Mouse (Mus musculus): ENCODE results near the gene Zfp28. TPM values are rescaled to one million over a fixed set of nuclear protein-coding genes. Genes with fewer than 3 reads are reported as not detected.

Zfp28 gene
- polyA plus RNA-seq, 1 experiment from 2014 or later, result 9.6 TPM

GRCm38 (mm10) chr7:6438388-6438787 lies 55.3 kb downstream of the Zfp28 start, which contains the start of gene Olfr1344:
Olfr1344 (plus strand) TSS chr7:6438688.
- Histone ChIP-seq H3K9ac (no peak within 1 kb of the TSS), H3K27ac (ENCODE audit: low read depth) (no peak within 1 kb of the TSS)

GRCm38 (mm10) chr7:6441173-6441572 lies 58.1 kb downstream of the Zfp28 start:
- Histone ChIP-seq H3K4me1 (ENCODE audit: insufficient read depth) (no peaks in the 10 kb centered on the region), H3K27me3 (ENCODE audit: insufficient read depth, low read length) (no peaks in the 10 kb centered on the region), H3K4me3 (ENCODE audit: low read depth, low read length) (no peak overlapping the region), H3K27ac (ENCODE audit: low read depth) (no peak overlapping the region), H3K9me3 (ENCODE audit: low read depth, low read length) (no peaks in the 10 kb centered on the region), H3K9ac (no peak overlapping the region), H3K4me2 (no peak overlapping the region), H3K36me3 (ENCODE audit: insufficient read depth) (no peaks in the 10 kb centered on the region)
- TF ChIP-seq CTCF (IDR thresholded peaks at IDR 0.05; ENCODE audit: low read depth), result no peak
- no peak for DNase-seq
- no peak for ATAC-seq (ENCODE audit: insufficient read depth)
- WGBS, result 60% methylated on average over 2 of the region's 2 CpGs

More at GRCm38 (mm10) chr7:6438388-6438787, 55.3 kb downstream of the Zfp28 start, which contains the start of gene Olfr1344:
- Histone ChIP-seq H3K27me3 (ENCODE audit: insufficient read depth, low read length) (no peaks in the 10 kb centered on the region), H3K4me3 (ENCODE audit: low read depth, low read length) (no peak within 1 kb of the TSS), H3K9me3 (ENCODE audit: low read depth, low read length) (no peaks in the 10 kb centered on the region), H3K4me1 (ENCODE audit: insufficient read depth) (no peaks in the 10 kb centered on the region), H3K36me3 (ENCODE audit: insufficient read depth) (no peaks in the 10 kb centered on the region), H3K4me2 (no peak within 1 kb of the TSS)
- ATAC-seq (ENCODE audit: insufficient read depth) (no peak), DNase-seq (no peak)
- 73% methylated on average over 3 of the region's 3 CpGs for WGBS
- TF ChIP-seq CTCF (IDR thresholded peaks at IDR 0.05; ENCODE audit: low read depth), result no peak

Other genes with a start within 250 kb of the Zfp28 start
- 12.7 and 14.9 TPM in 2 replicates for gene Zfp787, start 227.3 kb upstream of the Zfp28 start, polyA plus RNA-seq (2014; fragmentation: Nextera tagmentation; extraction: Ambion mirVana)
- gene Zfp444, start 211.1 kb upstream of the Zfp28 start, polyA plus RNA-seq (2014; fragmentation: Nextera tagmentation; extraction: Ambion mirVana), result 57.3 TPM in 2 replicates
- not detected in 2 replicates for gene Galp, start 186.2 kb upstream of the Zfp28 start, polyA plus RNA-seq (2014; fragmentation: Nextera tagmentation; extraction: Ambion mirVana)
- not detected in 2 replicates for gene Zscan5b, start 161.0 kb upstream of the Zfp28 start, polyA plus RNA-seq (2014; fragmentation: Nextera tagmentation; extraction: Ambion mirVana)
- gene Epp13, start 130.6 kb upstream of the Zfp28 start, polyA plus RNA-seq (2014; fragmentation: Nextera tagmentation; extraction: Ambion mirVana), result not detected in 2 replicates
- 5.8 and 6.0 TPM in 2 replicates for gene Zfp667, start 96.7 kb upstream of the Zfp28 start, polyA plus RNA-seq (2014; fragmentation: Nextera tagmentation; extraction: Ambion mirVana)
- 5.3 and 6.6 TPM in 2 replicates for gene Zfp583, start 52.0 kb upstream of the Zfp28 start, polyA plus RNA-seq (2014; fragmentation: Nextera tagmentation; extraction: Ambion mirVana)
- gene Gm3854, start 39.5 kb upstream of the Zfp28 start, polyA plus RNA-seq (2014; fragmentation: Nextera tagmentation; extraction: Ambion mirVana), result 1.2 and 1.6 TPM in 2 replicates
- 2.1 and 2.7 TPM in 2 replicates for gene Zfp78, start 20.0 kb upstream of the Zfp28 start, polyA plus RNA-seq (2014; fragmentation: Nextera tagmentation; extraction: Ambion mirVana)
- 0.22 and 0.61 TPM in 2 replicates for gene Smim17, start 15.4 kb downstream of the Zfp28 start, polyA plus RNA-seq (2014; fragmentation: Nextera tagmentation; extraction: Ambion mirVana)
- gene Gm20715, start 27.0 kb downstream of the Zfp28 start, polyA plus RNA-seq (2014; fragmentation: Nextera tagmentation; extraction: Ambion mirVana), result not detected in 2 replicates
- gene Olfr1344, start 55.4 kb downstream of the Zfp28 start, polyA plus RNA-seq (2014; fragmentation: Nextera tagmentation; extraction: Ambion mirVana), result not detected in 2 replicates
- not detected in 2 replicates for gene Olfr1336, start 72.9 kb downstream of the Zfp28 start, polyA plus RNA-seq (2014; fragmentation: Nextera tagmentation; extraction: Ambion mirVana)
- not detected in 2 replicates for gene Olfr1346, start 83.8 kb downstream of the Zfp28 start, polyA plus RNA-seq (2014; fragmentation: Nextera tagmentation; extraction: Ambion mirVana)
- gene Olfr5, start 103.6 kb downstream of the Zfp28 start, polyA plus RNA-seq (2014; fragmentation: Nextera tagmentation; extraction: Ambion mirVana), result not detected in 2 replicates
- not detected in 2 replicates for gene Olfr1347, start 116.5 kb downstream of the Zfp28 start, polyA plus RNA-seq (2014; fragmentation: Nextera tagmentation; extraction: Ambion mirVana)
- not detected in 2 replicates for gene Olfr1348, start 125.5 kb downstream of the Zfp28 start, polyA plus RNA-seq (2014; fragmentation: Nextera tagmentation; extraction: Ambion mirVana)
- gene Olfr1349, start 139.7 kb downstream of the Zfp28 start, polyA plus RNA-seq (2014; fragmentation: Nextera tagmentation; extraction: Ambion mirVana), result not detected in 2 replicates
- not detected in 2 replicates for gene Olfr1350, start 181.5 kb downstream of the Zfp28 start, polyA plus RNA-seq (2014; fragmentation: Nextera tagmentation; extraction: Ambion mirVana)

Measured in lung, embryonic 14.5 days (tissue).